Mouse (Mus musculus): ENCODE data around the gene Nob1.

Nob1 gene

GRCm38 (mm10) chr8:107424597-107425229 lies at the start of gene Nob1:
TSS of gene Nob1 (minus strand) at chr8:107425051.
- DNase-seq (ENCODE audit: low read depth, low spot score): peak; percentile 90

- DNase-seq (ENCODE audit: low read depth, low spot score): no peak
These were observed 48.5 kb upstream of the Nob1 start for GRCm38 (mm10) chr8:107473369-107473768.

- no peak for DNase-seq (ENCODE audit: low read depth, low spot score)
These were observed 47.7 kb upstream of the Nob1 start for GRCm38 (mm10) chr8:107472403-107473100.

GRCm38 (mm10) chr8:107470302-107470701 lies 45.5 kb upstream of the Nob1 start:
- no peak for DNase-seq (ENCODE audit: low read depth, low spot score)

- no peak for DNase-seq (ENCODE audit: low read depth, low spot score)
These were observed 44.0 kb upstream of the Nob1 start for GRCm38 (mm10) chr8:107468811-107469302.

GRCm38 (mm10) chr8:107466642-107467041 lies 41.8 kb upstream of the Nob1 start:
- DNase-seq (ENCODE audit: low read depth, low spot score): no peak

GRCm38 (mm10) chr8:107465332-107465990 lies 40.6 kb upstream of the Nob1 start:
- no peak for DNase-seq (ENCODE audit: low read depth, low spot score)

- no peak for DNase-seq (ENCODE audit: low read depth, low spot score)
These were observed 37.6 kb upstream of the Nob1 start for GRCm38 (mm10) chr8:107462423-107462822.

GRCm38 (mm10) chr8:107458281-107458680 lies 33.4 kb upstream of the Nob1 start:
- no peak for DNase-seq (ENCODE audit: low read depth, low spot score)

- DNase-seq (ENCODE audit: low read depth, low spot score): no peak
These were observed 32.9 kb upstream of the Nob1 start for GRCm38 (mm10) chr8:107457725-107458124.

- no peak for DNase-seq (ENCODE audit: low read depth, low spot score)
These were observed 30.4 kb upstream of the Nob1 start for GRCm38 (mm10) chr8:107455268-107455667.

- DNase-seq (ENCODE audit: low read depth, low spot score): no peak
These were observed 28.5 kb upstream of the Nob1 start for GRCm38 (mm10) chr8:107453386-107453785.

GRCm38 (mm10) chr8:107451414-107452066 lies 26.7 kb upstream of the Nob1 start:
- no peak for DNase-seq (ENCODE audit: low read depth, low spot score)

- no peak for DNase-seq (ENCODE audit: low read depth, low spot score)
These were observed 24.8 kb upstream of the Nob1 start for GRCm38 (mm10) chr8:107449655-107450054.

GRCm38 (mm10) chr8:107449130-107449529 lies 24.3 kb upstream of the Nob1 start:
- no peak for DNase-seq (ENCODE audit: low read depth, low spot score)

- DNase-seq (ENCODE audit: low read depth, low spot score): no peak
These were observed 23.6 kb upstream of the Nob1 start for GRCm38 (mm10) chr8:107448382-107448889.

- no peak for DNase-seq (ENCODE audit: low read depth, low spot score)
These were observed 22.9 kb upstream of the Nob1 start for GRCm38 (mm10) chr8:107447713-107448112.

- DNase-seq (ENCODE audit: low read depth, low spot score): no peak
These were observed 19.8 kb upstream of the Nob1 start for GRCm38 (mm10) chr8:107444626-107445025.

GRCm38 (mm10) chr8:107439880-107440625 lies 15.2 kb upstream of the Nob1 start:
- DNase-seq (ENCODE audit: low read depth, low spot score): no peak

- no peak for DNase-seq (ENCODE audit: low read depth, low spot score)
These were observed 12.9 kb upstream of the Nob1 start for GRCm38 (mm10) chr8:107437711-107438110.

GRCm38 (mm10) chr8:107436841-107437421 lies 12.1 kb upstream of the Nob1 start:
- no peak for DNase-seq (ENCODE audit: low read depth, low spot score)
